Mouse (Mus musculus) kidney, postnatal 0 days (tissue): ENCODE measurements at regions not wholly inside any gene's neighbourhood (a gene's known extent, or its start where the extent isn't known, plus 50 kb on each side); places are given as distances from the start of the nearest gene placed in this dataset.
A peak's percentile ranks its signal among the peaks of the same experiment; 100 is the strongest.

Source experiments
- ATAC-seq: fragments of 200-750 bp; cut with Nextera tagmentation; replicated peaks from 2 replicates; pipeline ENCODE4 v1.8.0; 2017; ENCODE audit warnings: low read depth, moderate number of reproducible peaks, moderate TSS enrichment, moderate library complexity; ENCODE audit not compliant: low FRiP score
- DNase-seq: peaks from one replicate; pipeline ENCODE4 v3.0.0-alpha.2; 2016; ENCODE audit warnings: low spot score
- H3K27ac ChIP-seq: fragments of 300-500 bp; sonication (generic); 2 replicates; pipeline ENCODE4 v1.5.1; 2014; ENCODE audit warnings: mild to moderate bottlenecking
- H3K27me3 ChIP-seq: fragments of 300-500 bp; sonication (generic); 2 replicates; pipeline ENCODE4 v1.6.1; 2014; ENCODE audit warnings: low read length, mixed read lengths; ENCODE audit not compliant: insufficient read depth
- H3K36me3 ChIP-seq: fragments of 300-500 bp; sonication (generic); 2 replicates; pipeline ENCODE4 v1.6.1; 2014; ENCODE audit warnings: low read length, mixed read lengths; ENCODE audit not compliant: insufficient read depth
- H3K4me1 ChIP-seq: fragments of 300-500 bp; sonication (generic); replicated peaks from 2 replicates; pipeline ENCODE4 v1.6.1; 2014; ENCODE audit warnings: antibody characterized with exemption, low read length, mixed read lengths; ENCODE audit not compliant: insufficient read depth
- H3K4me2 ChIP-seq: fragments of 300-500 bp; sonication (generic); 2 replicates; pipeline ENCODE4 v1.6.1; 2014; ENCODE audit warnings: mild to moderate bottlenecking, low read length, moderate library complexity, mixed read lengths
- H3K4me3 ChIP-seq: fragments of 300-500 bp; sonication (generic); replicated peaks from 2 replicates; pipeline ENCODE4 v1.5.1; 2014; ENCODE audit warnings: low read depth, low read length
- H3K9ac ChIP-seq: fragments of 300-500 bp; sonication (generic); 2 replicates; pipeline ENCODE4 v1.6.1; 2014; ENCODE audit warnings: low read depth, low read length
- H3K9me3 ChIP-seq: fragments of 300-500 bp; sonication (generic); replicated peaks from 2 replicates; pipeline ENCODE4 v1.6.1; 2016; ENCODE audit warnings: low read length, inconsistent platforms, mixed read lengths
- CTCF ChIP-seq: IDR thresholded peaks from 2 replicates; pipeline ENCODE4 v1.5.1; 2016; ENCODE audit warnings: antibody characterized with exemption, low read depth, mild to moderate bottlenecking, moderate library complexity
- WGBS: fragments of 180-500 bp; shearing (Covaris S2); extraction: QIAGEN DNeasy Blood & Tissue Kit; methylation state at CpG from one replicate; pipeline ENCODE4 v1.1.7; 2014; 5-methylcytosine and 5-hydroxymethylcytosine counted together

DNA sequence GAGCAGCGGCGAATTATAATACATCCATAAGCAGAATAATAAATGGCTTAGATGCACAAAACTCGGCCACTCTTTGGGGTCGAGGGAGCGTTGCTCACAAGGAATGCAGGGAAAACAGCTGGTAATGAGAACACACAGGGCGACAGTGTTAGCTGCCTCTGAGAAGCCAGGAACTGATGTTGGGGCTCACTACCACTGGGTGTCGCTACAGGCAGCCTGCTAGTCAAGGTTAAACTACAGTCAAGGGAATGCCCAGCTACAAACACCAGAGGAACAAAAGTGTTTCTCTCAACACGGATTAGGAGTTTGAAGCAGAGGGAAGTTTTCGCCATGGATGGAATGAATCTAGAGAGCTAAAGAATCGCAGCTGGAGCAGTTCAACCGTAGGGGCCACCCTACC, 175.3 kb downstream of the Gpat3 start:
- no peaks in the 10 kb centered on the region for H3K36me3 ChIP-seq
- no peaks in the 10 kb centered on the region for H3K9me3 ChIP-seq
- no peaks in the 10 kb centered on the region for H3K4me1 ChIP-seq
- TF ChIP-seq CTCF = peak; percentile 94
- H3K27me3 ChIP-seq = no peaks in the 10 kb centered on the region
- no peak overlapping the region for H3K4me2 ChIP-seq
- H3K4me3 ChIP-seq = no peak overlapping the region
- ATAC-seq (peak; percentile 57; the same call in 1 of the 2 replicates), DNase-seq (peak; percentile 90)
- no peak overlapping the region for H3K27ac ChIP-seq
- 9% methylated on average over 11 of the region's 11 CpGs for WGBS
- no peak overlapping the region for H3K9ac ChIP-seq

DNA sequence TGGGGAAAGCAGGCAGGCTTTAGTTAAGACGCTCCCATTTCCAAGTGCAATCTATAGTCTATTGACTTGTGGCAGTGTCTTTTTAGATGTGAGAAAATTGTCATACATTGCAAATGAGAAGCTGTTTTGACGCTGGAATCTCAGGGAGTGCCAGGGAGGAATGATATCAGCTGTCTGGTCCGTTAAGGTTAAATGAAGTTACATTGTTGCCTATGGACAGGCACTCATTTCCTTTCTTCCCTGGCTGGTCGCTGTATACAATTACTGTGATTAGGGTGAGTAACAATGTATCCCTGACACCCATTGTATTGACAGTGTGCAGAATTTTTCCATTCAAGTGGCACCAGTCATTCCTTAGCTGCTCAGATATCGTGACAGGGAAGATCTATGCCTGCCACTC, 168.3 kb downstream of the Gpat3 start:
- TF ChIP-seq CTCF = no peak
- H3K4me3 ChIP-seq = no peak overlapping the region
- ATAC-seq = no peak
- H3K36me3 ChIP-seq = no peaks in the 10 kb centered on the region
- no peak overlapping the region for H3K4me2 ChIP-seq
- H3K9ac ChIP-seq = no peak overlapping the region
- no peak for DNase-seq
- H3K27me3 ChIP-seq = no peaks in the 10 kb centered on the region
- WGBS = 73% methylated on average over 5 of the region's 5 CpGs
- H3K27ac ChIP-seq = no peak overlapping the region
- no peaks in the 10 kb centered on the region for H3K4me1 ChIP-seq
- no peaks in the 10 kb centered on the region for H3K9me3 ChIP-seq

DNA sequence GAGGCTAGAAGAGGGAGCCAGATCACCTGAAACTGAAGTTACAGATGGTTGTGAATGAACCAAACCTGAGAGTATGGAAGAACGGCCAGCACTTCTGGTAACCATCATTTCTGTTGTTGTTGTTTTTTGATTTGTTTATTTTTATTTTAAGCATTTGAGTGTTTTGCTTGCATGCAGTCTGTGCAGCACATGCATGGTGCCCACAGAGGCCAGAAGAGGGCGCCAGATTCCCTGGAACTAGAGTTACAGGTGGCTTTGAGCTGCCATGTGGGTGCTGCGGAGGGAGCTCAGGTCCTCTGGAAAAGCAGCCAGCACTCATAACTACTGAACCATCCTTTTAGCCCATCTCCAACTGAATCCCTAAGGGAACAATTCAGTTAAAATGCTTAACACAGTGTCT, 159.7 kb downstream of the Gpat3 start:
- DNase-seq (no peak), ATAC-seq (no peak)
- Histone ChIP-seq H3K4me1 (no peaks in the 10 kb centered on the region), H3K9me3 (no peaks in the 10 kb centered on the region), H3K27me3 (no peaks in the 10 kb centered on the region), H3K9ac (no peak overlapping the region), H3K27ac (no peak overlapping the region), H3K4me3 (no peak overlapping the region), H3K4me2 (no peak overlapping the region), H3K36me3 (no peaks in the 10 kb centered on the region)
- 0 out of 2 replicates have a peak, but pooled peaks have one; percentile 30 for TF ChIP-seq CTCF
- WGBS = 78% methylated on average over 3 of the region's 3 CpGs

DNA sequence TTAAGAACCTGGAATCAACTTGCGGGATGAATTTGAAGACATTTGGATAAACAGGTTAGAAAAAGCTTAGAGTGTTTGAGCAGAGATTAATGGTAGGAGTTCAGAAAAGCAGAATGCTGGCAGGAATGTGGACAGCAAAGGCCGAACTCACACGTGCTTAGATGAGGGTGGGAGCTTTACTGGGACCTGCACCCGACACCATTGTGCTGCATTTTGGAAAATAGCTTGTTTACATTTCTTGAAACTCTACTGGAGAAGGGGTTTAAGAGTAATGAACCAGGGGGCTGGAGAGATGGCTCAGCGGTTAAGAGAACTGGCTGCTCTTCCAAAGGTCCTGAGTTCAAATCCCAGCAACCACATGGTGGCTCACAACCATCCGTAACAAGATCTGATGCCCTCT, 154.9 kb downstream of the Gpat3 start:
- no peak overlapping the region for H3K9ac ChIP-seq
- 80% methylated on average over 6 of the region's 6 CpGs for WGBS
- H3K36me3 ChIP-seq = no peaks in the 10 kb centered on the region
- ATAC-seq (no peak), DNase-seq (no peak)
- no peaks in the 10 kb centered on the region for H3K9me3 ChIP-seq
- H3K27ac ChIP-seq = no peak overlapping the region
- TF ChIP-seq CTCF = no peak
- H3K4me1 ChIP-seq = no peaks in the 10 kb centered on the region
- H3K4me2 ChIP-seq = no peak overlapping the region
- H3K4me3 ChIP-seq = no peak overlapping the region
- no peaks in the 10 kb centered on the region for H3K27me3 ChIP-seq

DNA sequence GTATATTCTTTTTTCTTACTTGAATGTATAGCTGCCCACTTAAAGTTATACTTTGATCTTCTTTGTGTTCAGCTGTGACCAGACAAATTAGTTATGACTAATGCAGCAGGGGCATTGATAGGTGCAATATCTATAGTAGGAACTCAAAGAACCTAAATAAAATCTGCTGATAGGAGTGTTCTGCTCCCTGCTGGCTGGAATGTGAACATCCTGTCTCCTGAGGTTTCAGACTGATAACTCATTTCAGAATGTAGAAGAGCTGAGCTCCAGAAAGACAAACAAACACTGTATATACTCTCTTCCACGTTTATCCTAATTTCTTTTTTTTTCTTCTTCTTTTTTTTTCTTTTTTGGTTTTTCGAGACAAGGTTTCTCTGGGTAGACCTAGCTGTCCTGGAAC, 146.9 kb downstream of the Gpat3 start:
- H3K27ac ChIP-seq = no peak overlapping the region
- H3K9ac ChIP-seq = no peak overlapping the region
- H3K27me3 ChIP-seq = no peaks in the 10 kb centered on the region
- H3K36me3 ChIP-seq = no peaks in the 10 kb centered on the region
- H3K4me1 ChIP-seq = no peaks in the 10 kb centered on the region
- DNase-seq (peak; percentile 16), ATAC-seq (no peak)
- 64% methylated on average over 2 of the region's 2 CpGs for WGBS
- no peak overlapping the region for H3K4me3 ChIP-seq
- H3K9me3 ChIP-seq = no peaks in the 10 kb centered on the region
- TF ChIP-seq CTCF = peak; percentile 56; the same call in 1 of the 2 replicates
- H3K4me2 ChIP-seq = no peak overlapping the region

DNA sequence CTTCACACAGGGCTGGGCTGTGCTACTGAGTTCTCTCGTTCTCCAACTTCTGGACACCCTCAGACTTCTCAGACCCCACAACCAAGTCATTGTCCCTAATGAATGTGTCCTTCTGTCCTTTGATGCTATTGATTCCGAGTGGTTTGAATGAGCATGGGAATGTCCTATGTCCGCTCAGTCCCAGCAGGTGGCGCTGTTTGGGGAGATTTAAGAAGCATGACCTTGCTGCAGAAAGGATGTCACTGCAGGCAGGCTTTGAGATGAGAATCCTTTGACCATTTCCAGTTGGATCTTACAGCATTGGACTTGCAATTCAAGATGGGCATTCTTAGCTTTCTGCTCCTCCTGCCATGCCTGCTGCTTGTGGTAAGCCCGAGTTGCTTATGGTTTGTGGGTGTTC, 146.1 kb downstream of the Gpat3 start:
- Histone ChIP-seq H3K9me3 (no peaks in the 10 kb centered on the region), H3K4me3 (no peak overlapping the region), H3K4me1 (no peaks in the 10 kb centered on the region), H3K36me3 (no peaks in the 10 kb centered on the region), H3K4me2 (no peak overlapping the region), H3K27ac (no peak overlapping the region), H3K27me3 (no peaks in the 10 kb centered on the region), H3K9ac (no peak overlapping the region)
- TF ChIP-seq CTCF = peak; percentile 83
- no peak for ATAC-seq
- DNase-seq = peak; percentile 64
- 21% methylated on average over 5 of the region's 5 CpGs for WGBS

DNA sequence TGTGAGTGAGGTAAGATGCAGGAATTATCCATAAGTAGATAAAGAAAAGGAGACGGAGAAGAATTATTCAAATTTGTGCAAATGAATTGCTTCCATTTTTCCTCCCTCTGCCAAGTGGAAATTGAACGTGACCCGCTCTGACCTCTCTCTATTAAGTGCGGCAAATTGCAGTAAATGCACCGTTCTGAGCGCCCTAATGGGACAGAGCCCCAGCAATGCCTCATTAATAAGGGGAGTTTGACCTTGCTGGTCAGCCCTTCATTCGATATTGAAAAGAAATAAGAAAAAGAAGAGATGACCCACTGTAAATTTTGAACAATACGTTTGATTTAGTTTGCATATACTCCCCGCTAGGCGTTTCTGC, 137.0 kb downstream of the Gpat3 start:
- TF ChIP-seq CTCF = no peak
- H3K9me3 ChIP-seq = no peaks in the 10 kb centered on the region
- no peaks in the 10 kb centered on the region for H3K36me3 ChIP-seq
- H3K27ac ChIP-seq = no peak overlapping the region
- H3K4me3 ChIP-seq = no peak overlapping the region
- H3K4me2 ChIP-seq = no peak overlapping the region
- H3K27me3 ChIP-seq = no peaks in the 10 kb centered on the region
- no peak for DNase-seq
- no peaks in the 10 kb centered on the region for H3K4me1 ChIP-seq
- H3K9ac ChIP-seq = no peak overlapping the region
- no peak for ATAC-seq
- 59% methylated on average over 10 of the region's 10 CpGs for WGBS
